In genomic region chr12:17773721-17774120, GRCm38 (mm10) we compare ENCODE assay signal across 7 mouse cellular contexts.
DNase-seq lines count a peak whose midpoint lies in the region; ATAC-seq and TF ChIP-seq lines count a peak whose summit lies in the region.
"Not testable (repeated sequence)": the region's sequence is repeated elsewhere in the genome, so short reads cannot be mapped to it uniquely, and the experiment has no call there.

No protein-coding gene starts in this region.

- peak; percentile 84 for DNase-seq in adrenal gland, adult 2 months
- DNase-seq in cerebellum, adult 18-20 months = peak; percentile 69 to 82
- DNase-seq in gastrocnemius, adult 8-10 months (ENCODE audit: low spot score in 2 of 2) = peak; percentile 15 to 38
- DNase-seq in heart, postnatal 14 days = peak; percentile 27 to 40
- DNase-seq in kidney, postnatal 0 days (ENCODE audit: low spot score) = not testable (repeated sequence)
- DNase-seq in lung, adult 2 months = peak; percentile 31
- peak; percentile 20 for DNase-seq in ovary, adult 18-20 months (ENCODE audit: low spot score)

- ATAC-seq in kidney, postnatal 0 days (replicated peaks; ENCODE audit: low FRiP score, low read depth) = peak; percentile 67; the same call in 1 of the 2 replicates

- not testable (repeated sequence) for H3K36me3 ChIP-seq in kidney, postnatal 0 days (ENCODE audit: insufficient read depth, low read length)

- H3K4me3 ChIP-seq in kidney, postnatal 0 days (replicated peaks; ENCODE audit: low read depth, low read length); lung, adult 2 months (replicated peaks; ENCODE audit: extremely low read depth, low read depth, low read length): not testable (repeated sequence)

- H3K4me1 ChIP-seq in kidney, postnatal 0 days (replicated peaks; ENCODE audit: insufficient read depth, low read length) = peaks cover 13% of the 10 kb centered on the region; the same call in 1 of the 2 replicates
- H3K4me1 ChIP-seq in lung, adult 2 months (ENCODE audit: control insufficient read depth, insufficient read depth, low read length) = peaks cover 29% of the 10 kb centered on the region

- not testable (repeated sequence) for H3K27me3 ChIP-seq in kidney, postnatal 0 days (ENCODE audit: insufficient read depth, low read length)

- TF ChIP-seq CTCF in kidney, postnatal 0 days (IDR thresholded peaks at IDR 0.05; ENCODE audit: low read depth); lung, adult 2 months (IDR thresholded peaks at IDR 0.05; ENCODE audit: insufficient read depth, low read length): not testable (repeated sequence)

- 70% methylated on average over 5 of the region's 5 CpGs for WGBS in kidney, postnatal 0 days
- 28% methylated on average over 5 of the region's 5 CpGs for WGBS in lung, adult 2 months

- H3K4me2 ChIP-seq in kidney, postnatal 0 days (ENCODE audit: low read length) = not testable (repeated sequence)

- not testable (repeated sequence) for H3K27ac ChIP-seq in kidney, postnatal 0 days

- intact Hi-C loops in heart, postnatal 14 days (cut with DNase I) = not testable (repeated sequence)

- not testable (repeated sequence) for H3K9me3 ChIP-seq in kidney, postnatal 0 days (replicated peaks; ENCODE audit: low read length)

- not testable (repeated sequence) for TF ChIP-seq POLR2A in lung, adult 2 months (IDR thresholded peaks at IDR 0.05; ENCODE audit: borderline replicate concordance, extremely low read depth, low read depth, low read length)

- H3K9ac ChIP-seq in kidney, postnatal 0 days (ENCODE audit: low read depth, low read length) = not testable (repeated sequence)
